23 mouse cellular contexts compared by ENCODE assay signal in genomic region chr10:78385520-78385919, GRCm38 (mm10). TPM values are rescaled to one million over a fixed set of nuclear protein-coding genes. Genes with fewer than 3 reads are reported as not detected.
DNase-seq lines count a peak whose midpoint lies in the region; ATAC-seq and TF ChIP-seq lines count a peak whose summit lies in the region.
"Had no signal": no experiment of that assay in that cellular context is flagged by ENCODE, and none has a peak within 500 bp of the region (broad histone marks: within the 10 kb centered on the region; RNA-seq: fewer than 3 reads in every experiment).

No protein-coding gene starts in this region.

- no peak overlapping the region for H3K4me3 ChIP-seq in left cerebral cortex, adult 2 months
- H3K4me3 ChIP-seq in hindbrain, embryonic 16.5 days (ENCODE audit: low read length) = no peak overlapping the region
- H3K4me3 ChIP-seq: embryonic facial prominence, embryonic 15.5 days; gastrocnemius, adult 2 months; heart, embryonic 15.5 days; hindbrain, embryonic 13.5 days; midbrain, embryonic 10.5 days; neural tube, embryonic 15.5 days had no signal

- no peak overlapping the region for H3K9ac ChIP-seq in hindbrain, embryonic 16.5 days (ENCODE audit: low read depth, low read length)
- H3K9ac ChIP-seq: embryonic facial prominence, embryonic 15.5 days; heart, embryonic 15.5 days; hindbrain, embryonic 13.5 days; liver, embryonic 14.5 days; lung, embryonic 14.5 days; neural tube, embryonic 15.5 days had no signal

- H3K9me3 ChIP-seq in hindbrain, embryonic 16.5 days (ENCODE audit: control insufficient read depth, low read length) = no peaks in the 10 kb centered on the region
- H3K9me3 ChIP-seq: embryonic facial prominence, embryonic 15.5 days; heart, embryonic 15.5 days; hindbrain, embryonic 13.5 days; midbrain, embryonic 10.5 days; neural tube, embryonic 15.5 days had no signal

- no peaks in the 10 kb centered on the region for H3K36me3 ChIP-seq in hindbrain, embryonic 16.5 days (ENCODE audit: control insufficient read depth, insufficient read depth, low read length)
- H3K36me3 ChIP-seq: embryonic facial prominence, embryonic 15.5 days; heart, embryonic 15.5 days; hindbrain, embryonic 13.5 days; midbrain, embryonic 10.5 days; neural tube, embryonic 15.5 days had no signal

- H3K4me1 ChIP-seq in hindbrain, embryonic 16.5 days (ENCODE audit: control insufficient read depth, insufficient read depth, low read depth, low read length) = no peaks in the 10 kb centered on the region
- H3K4me1 ChIP-seq: embryonic facial prominence, embryonic 15.5 days had no signal

- no peak for TF ChIP-seq CTCF in left cerebral cortex, adult 2 months (IDR thresholded peaks at IDR 0.05)

- no peak for DNase-seq in left cerebral cortex, adult 2 months (ENCODE audit: extremely low spot score in 1 of 2, low spot score in 2 of 2)
- DNase-seq in left cerebral cortex, postnatal 4 days = no peak
- peak; percentile 39 for DNase-seq in CD4-positive, CD25-positive, alpha-beta regulatory T cell, adult 2 months (ENCODE audit: low read depth, low spot score)
- DNase-seq in T-cell, adult 2 months (ENCODE audit: low spot score) = peak; percentile 31
- peak; percentile 50 for DNase-seq in thymus, postnatal 14 days
- no peak for DNase-seq in B cell, adult 2 months
- DNase-seq: adrenal gland, postnatal 14 days; cerebellum, adult 9-10 months; gastrocnemius, adult 2 months; heart, postnatal 36 days; kidney, adult 2 months; lung, embryonic 14.5 days; lung, postnatal 36 days had no signal

- WGBS in hindbrain, embryonic 16.5 days = 58% methylated on average over 5 of the region's 5 CpGs

- peak overlapping the region; percentile 15; the same call in 1 of the 2 replicates for H3K27ac ChIP-seq in left cerebral cortex, adult 2 months
- H3K27ac ChIP-seq in hindbrain, embryonic 16.5 days (ENCODE audit: low read depth, low read length) = no peak overlapping the region
- H3K27ac ChIP-seq: embryonic facial prominence, embryonic 15.5 days; gastrocnemius, adult 2 months; heart, embryonic 15.5 days; hindbrain, embryonic 13.5 days; kidney, postnatal 0 days; liver, embryonic 14.5 days; midbrain, embryonic 10.5 days; neural tube, embryonic 15.5 days had no signal

- no peak overlapping the region for H3K4me2 ChIP-seq in hindbrain, embryonic 16.5 days (ENCODE audit: low read length)
- H3K4me2 ChIP-seq: embryonic facial prominence, embryonic 15.5 days; heart, embryonic 15.5 days; hindbrain, embryonic 13.5 days; lung, embryonic 14.5 days; neural tube, embryonic 15.5 days had no signal

- no peak for ATAC-seq in hindbrain, embryonic 16.5 days
- ATAC-seq: forebrain, embryonic 14.5 days; midbrain, embryonic 16.5 days had no signal

- H3K27me3 ChIP-seq in hindbrain, embryonic 16.5 days (replicated peaks; ENCODE audit: control insufficient read depth, insufficient read depth, low read length) = peaks cover 2% of the 10 kb centered on the region; the same call in 1 of the 2 replicates

- intact Hi-C loops in left cerebral cortex, adult 2 months (cut with DNase I) = loop anchor here (1.0 to 10.0 kb wide), 2 partner anchors 12 to 381 kb away; no protein-coding TSS in a partner anchor
- intact Hi-C loops in left cerebral cortex, postnatal 4 days (cut with DNase I) = no loop called here

RNA-seq across cellular contexts. Expression of gene Rrp1, which starts 27.3 kb away (rescaled TPM):
- 100 to 1,000 TPM; 339 to 348 TPM for total RNA-seq in left cerebral cortex, adult 2 months (2021)
- 100 to 1,000 TPM; 295 to 298 TPM for total RNA-seq in left cerebral cortex, postnatal 4 days (2021)
- 422 and 440 TPM in 2 replicates for polyA plus RNA-seq in hindbrain, embryonic 16.5 days (2015; fragmentation: Nextera tagmentation; extraction: Ambion mirVana)

RNA-seq across cellular contexts. Expression of gene Agpat3, which starts 33.2 kb away (rescaled TPM):
- total RNA-seq in left cerebral cortex, adult 2 months (2021) = 100 to 1,000 TPM; 246 to 255 TPM
- total RNA-seq in left cerebral cortex, postnatal 4 days (2021) = 100 to 1,000 TPM; 169 to 181 TPM
- 44.0 and 70.1 TPM in 2 replicates for polyA plus RNA-seq in hindbrain, embryonic 16.5 days (2015; fragmentation: Nextera tagmentation; extraction: Ambion mirVana)

RNA-seq across cellular contexts. Expression of gene Cstb, which starts 39.9 kb away (rescaled TPM):
- total RNA-seq in left cerebral cortex, adult 2 months (2021) = 10 to 100 TPM; 41.0 to 41.7 TPM
- 10 to 100 TPM; 40.0 to 40.8 TPM for total RNA-seq in left cerebral cortex, postnatal 4 days (2021)
- 86.1 and 102 TPM in 2 replicates for polyA plus RNA-seq in hindbrain, embryonic 16.5 days (2015; fragmentation: Nextera tagmentation; extraction: Ambion mirVana)

Comparison
In these comparisons a context has a peak if more than half of its experiments do, and no peak if none do; other contexts are left out.
1. DNase-seq: peak in CD4-positive, CD25-positive, alpha-beta regulatory T cell, adult 2 months (single experiment), T-cell, adult 2 months (single experiment) and thymus, postnatal 14 days (single experiment); none in left cerebral cortex, adult 2 months (0 of 2), left cerebral cortex, postnatal 4 days (single experiment) and B cell, adult 2 months (0 of 2).